Mouse (Mus musculus) liver, postnatal 0 days (tissue): ENCODE results near the gene Rad51b.

Source experiments
- CTCF ChIP-seq: sonication (generic); IDR thresholded peaks from 2 replicates; pipeline ENCODE4 v1.5.1; 2016; ENCODE audit warnings: antibody characterized with exemption, low read depth
- EP300 ChIP-seq: IDR thresholded peaks from 2 replicates; pipeline ENCODE4 v1.6.1; 2016; ENCODE audit warnings: antibody characterized with exemption, low read depth, mild to moderate bottlenecking

GRCm38 (mm10) chr12:79317339-79317738 lies 20.3 kb downstream of the Rad51b start:
- no peak for TF ChIP-seq CTCF
- TF ChIP-seq EP300 = no peak
